Mouse (Mus musculus) adipocyte (in vitro differentiated cells): ENCODE data around the gene Ppp1r1c.
"Not testable (repeated sequence)": the region's sequence is repeated elsewhere in the genome, so short reads cannot be mapped to it uniquely, and the experiment has no call there.

Experiments
- DNase-seq: peaks from one replicate; pipeline ENCODE4 v3.0.0-alpha.2; 2016; ENCODE audit warnings: low spot score

Gene Ppp1r1c

DNA sequence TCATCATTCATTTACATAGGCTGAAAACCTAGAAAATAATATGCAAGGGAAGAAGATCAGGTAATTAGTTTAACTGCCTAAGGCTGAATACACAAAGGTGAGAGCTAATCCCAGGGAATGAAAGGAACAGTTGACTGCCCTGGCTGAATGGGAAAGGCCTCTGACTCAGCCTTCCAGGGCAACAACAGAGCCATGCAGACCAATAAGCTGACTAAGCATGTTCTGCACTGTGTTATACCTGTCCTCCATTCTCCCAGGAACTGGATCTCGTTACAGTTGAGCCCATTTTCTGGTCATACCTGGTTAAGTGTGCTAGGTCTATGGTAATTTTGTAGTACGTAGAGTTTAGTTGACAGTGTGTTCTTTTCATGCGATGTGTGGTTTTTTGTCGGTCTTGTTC is 36.6 kb downstream of the Ppp1r1c start:
- DNase-seq = no peak

GRCm38 (mm10) chr2:79751685-79752084 is 44.1 kb downstream of the Ppp1r1c start:
- no peak for DNase-seq

- DNase-seq = peak; percentile 18
Observed at GRCm38 (mm10) chr2:79760018-79760417, 52.4 kb downstream of the Ppp1r1c start.

DNA sequence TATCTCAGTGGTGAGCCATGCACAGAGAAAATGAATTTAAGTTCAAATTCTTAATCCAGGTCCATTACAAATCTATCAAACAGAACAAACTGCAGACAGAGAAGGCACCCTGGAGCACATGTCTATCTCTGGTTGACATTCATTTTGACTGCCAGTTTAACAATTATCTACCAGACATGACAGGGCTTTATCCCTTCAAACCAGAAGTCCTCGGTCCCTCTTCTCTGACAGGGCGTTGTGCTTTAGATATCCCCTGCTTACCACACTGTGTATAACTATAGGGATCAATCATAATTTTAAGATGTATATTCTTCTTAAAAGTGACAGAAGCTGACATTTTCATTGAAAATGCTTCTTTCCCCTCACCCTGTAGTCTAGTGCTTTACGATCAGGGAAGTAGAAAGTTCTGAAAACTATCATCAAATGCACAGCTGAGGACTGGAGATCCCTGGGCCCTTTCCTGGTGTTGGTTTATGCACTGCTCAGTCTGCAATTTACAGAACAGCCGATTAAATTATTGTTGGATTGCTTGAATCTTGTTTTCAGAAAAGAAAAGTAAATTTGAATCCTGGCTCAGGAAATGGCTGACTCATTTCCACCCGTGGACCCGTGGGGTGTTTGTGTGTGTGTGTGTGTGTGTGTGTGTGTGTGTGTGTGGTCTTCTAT is 55.3 kb downstream of the Ppp1r1c start:
- no peak for DNase-seq

DNA sequence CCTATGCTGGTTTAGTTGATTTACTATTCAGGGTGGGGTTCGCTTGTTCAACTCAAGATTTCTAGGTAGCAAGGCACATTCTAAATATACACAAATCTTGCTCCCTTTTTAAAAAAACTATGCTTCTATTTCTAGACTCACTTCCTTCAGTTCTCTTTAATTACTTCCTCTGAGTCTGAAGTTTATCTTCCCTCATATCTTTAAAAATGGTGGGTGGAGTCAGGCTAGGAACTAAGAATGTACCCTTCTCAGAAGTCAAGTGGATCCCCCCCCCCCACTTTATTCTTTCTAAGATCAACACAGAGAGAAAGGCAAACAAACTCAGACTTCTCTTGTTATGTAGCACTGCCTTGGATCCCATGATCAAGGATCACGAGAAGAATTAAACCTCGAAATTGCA is 57.5 kb downstream of the Ppp1r1c start:
- DNase-seq = no peak

DNA sequence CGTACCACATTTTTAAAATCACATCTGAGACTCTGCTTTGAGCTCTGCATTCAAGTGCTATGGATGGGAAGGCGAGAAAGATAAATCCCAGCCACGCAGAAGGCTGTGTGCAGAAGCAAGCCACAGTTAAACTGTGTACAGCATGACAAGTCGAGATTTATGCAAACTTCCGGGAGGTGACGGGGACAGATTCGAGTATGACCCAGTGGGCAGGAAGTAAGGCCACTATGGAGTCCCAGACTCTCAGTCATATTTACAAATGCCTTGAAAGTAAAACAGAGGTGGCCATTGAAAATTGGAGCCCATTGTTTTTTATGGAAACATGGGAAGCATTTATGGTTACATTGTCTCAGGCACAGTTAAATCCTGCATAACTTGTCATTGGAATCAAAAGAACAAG is 58.1 kb downstream of the Ppp1r1c start:
- DNase-seq = no peak

GRCm38 (mm10) chr2:79768625-79769024 is 61.0 kb downstream of the Ppp1r1c start:
- DNase-seq = no peak

DNA sequence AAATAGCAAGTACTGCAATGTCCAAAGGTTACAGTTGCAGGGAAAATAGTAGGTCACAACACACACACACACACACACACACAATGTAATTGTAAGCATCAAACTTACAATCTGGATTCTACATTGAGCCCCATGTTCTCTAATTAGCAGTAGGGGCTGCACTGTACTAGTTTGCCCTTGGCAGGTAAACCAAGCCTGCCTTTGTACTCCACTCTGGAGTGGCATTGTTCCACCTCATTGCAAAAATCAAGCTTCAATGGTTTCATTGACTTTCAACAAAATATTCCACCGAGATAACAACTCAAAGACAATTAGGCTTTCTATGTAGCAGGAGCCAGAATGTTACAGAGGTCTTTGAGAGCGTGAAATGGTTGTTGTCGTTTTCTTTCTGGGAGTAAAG is 62.7 kb downstream of the Ppp1r1c start:
- no peak for DNase-seq

DNA sequence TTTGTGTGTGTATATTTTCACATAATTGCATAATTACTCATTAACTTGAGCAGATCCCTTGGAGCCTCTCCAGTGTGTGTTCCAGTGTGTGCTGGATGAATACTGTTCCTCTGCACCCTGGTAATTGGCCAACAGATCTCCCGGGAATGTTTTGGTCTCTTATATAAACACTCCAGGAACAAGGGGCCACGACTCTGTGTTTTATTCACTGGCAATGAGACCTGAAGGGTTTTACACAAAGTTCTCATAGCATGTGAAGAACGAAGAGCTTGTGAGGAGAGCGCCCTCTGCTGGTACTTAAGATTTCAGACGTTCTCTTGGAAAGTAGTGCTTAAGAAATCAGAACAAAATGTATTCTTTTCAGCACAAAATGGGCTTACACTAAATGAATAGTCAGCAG is 66.8 kb downstream of the Ppp1r1c start:
- DNase-seq = peak; percentile 94

DNA sequence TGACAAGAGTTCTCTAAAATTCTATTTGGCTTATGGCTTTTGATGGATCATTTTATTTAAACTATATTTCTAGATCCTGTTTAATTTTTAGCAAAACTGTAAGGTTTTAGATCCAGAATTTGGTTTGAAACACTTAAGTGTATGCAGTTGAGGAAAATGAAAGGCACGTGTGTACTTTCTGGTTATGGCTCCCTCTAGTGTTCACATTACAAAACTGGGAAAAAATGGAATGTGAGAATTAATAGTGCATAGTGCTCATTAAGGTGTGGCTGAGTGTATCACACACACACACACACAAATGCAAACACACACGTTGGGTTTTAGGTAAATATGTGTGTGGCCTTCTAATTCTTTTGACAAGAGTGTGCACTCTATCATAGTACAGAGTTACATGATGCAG is 70.2 kb downstream of the Ppp1r1c start:
- DNase-seq = no peak

- no peak for DNase-seq
Observed at GRCm38 (mm10) chr2:79780772-79781171, 73.2 kb downstream of the Ppp1r1c start.

DNA sequence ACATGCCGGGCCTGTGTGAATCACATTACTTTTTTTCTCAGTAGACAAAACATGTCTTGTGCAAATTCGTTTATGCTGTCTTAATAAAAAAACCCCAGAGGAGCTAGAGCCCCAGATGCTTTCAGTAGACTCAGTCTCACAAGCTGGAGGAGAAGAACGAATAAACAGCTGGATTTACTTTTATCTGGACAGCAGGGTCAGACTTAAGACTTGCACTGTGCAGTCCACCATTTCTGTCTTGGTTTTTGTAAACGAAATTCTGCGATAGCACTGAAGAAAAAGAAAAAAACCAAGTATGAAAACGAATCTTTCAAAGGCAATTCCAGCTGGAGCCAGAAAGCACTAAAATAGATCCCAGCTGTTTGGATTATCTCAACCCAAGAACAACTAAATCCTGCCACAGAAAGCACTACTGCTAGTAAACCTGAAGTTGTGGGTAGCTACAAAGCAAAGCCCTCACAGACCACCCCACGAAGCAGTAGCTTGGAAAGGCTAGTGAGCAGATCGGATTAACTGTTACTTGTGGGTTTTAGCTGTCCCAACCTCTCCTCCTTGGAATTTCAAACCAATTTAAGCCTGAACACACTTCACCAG is 78.1 kb downstream of the Ppp1r1c start:
- peak; percentile 5 for DNase-seq

DNA sequence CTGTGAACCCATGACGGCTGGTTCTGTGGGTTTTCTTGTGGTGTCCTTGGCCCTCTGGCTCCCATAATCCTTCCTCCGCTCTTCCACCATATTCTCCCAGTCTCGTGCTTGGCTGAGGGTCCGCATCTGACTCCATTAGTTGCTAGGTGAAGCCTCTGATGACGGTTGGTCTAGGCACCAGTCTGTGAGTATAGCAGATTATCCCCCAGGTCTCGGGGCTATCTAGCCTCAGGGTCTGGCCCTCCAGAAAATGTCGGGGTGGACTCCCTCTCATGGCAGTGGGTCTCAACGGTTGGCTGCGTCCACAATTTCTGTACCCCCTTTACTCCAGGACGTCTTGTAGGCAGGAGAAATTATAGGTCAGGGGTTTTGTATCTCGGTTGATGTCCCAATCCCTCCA is 78.9 kb downstream of the Ppp1r1c start:
- DNase-seq = no peak

- no peak for DNase-seq
Observed at GRCm38 (mm10) chr2:79793186-79793585, 85.6 kb downstream of the Ppp1r1c start.

- no peak for DNase-seq
Observed at GRCm38 (mm10) chr2:79797444-79797843, 89.9 kb downstream of the Ppp1r1c start.

GRCm38 (mm10) chr2:79798627-79799026 is 91.0 kb downstream of the Ppp1r1c start:
- no peak for DNase-seq

GRCm38 (mm10) chr2:79815708-79816484 is 108.3 kb downstream of the Ppp1r1c start:
- no peak for DNase-seq

DNA sequence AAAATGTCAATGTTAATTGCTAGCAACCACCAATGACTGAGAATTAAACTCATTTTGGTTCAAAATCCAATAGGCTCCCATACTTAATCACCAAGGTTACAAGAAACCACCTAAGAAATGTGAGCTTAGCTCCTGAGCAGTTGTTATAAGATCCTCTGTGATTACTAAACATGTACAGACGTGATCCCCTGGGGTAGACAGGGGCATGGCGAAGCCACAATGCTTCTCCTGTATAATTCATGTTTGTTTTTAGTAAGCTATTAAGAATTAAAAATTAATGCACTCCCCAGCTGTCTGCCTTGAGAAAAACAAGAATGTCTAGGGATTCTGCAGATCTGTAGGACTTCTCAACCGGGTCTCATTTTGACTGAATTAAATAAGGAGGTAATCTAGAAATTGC is 112.0 kb downstream of the Ppp1r1c start:
- DNase-seq = no peak

- DNase-seq = no peak
Observed at GRCm38 (mm10) chr2:79825853-79826252, 118.3 kb downstream of the Ppp1r1c start.

- no peak for DNase-seq
Observed at GRCm38 (mm10) chr2:79839090-79839489, 131.5 kb downstream of the Ppp1r1c start.

DNA sequence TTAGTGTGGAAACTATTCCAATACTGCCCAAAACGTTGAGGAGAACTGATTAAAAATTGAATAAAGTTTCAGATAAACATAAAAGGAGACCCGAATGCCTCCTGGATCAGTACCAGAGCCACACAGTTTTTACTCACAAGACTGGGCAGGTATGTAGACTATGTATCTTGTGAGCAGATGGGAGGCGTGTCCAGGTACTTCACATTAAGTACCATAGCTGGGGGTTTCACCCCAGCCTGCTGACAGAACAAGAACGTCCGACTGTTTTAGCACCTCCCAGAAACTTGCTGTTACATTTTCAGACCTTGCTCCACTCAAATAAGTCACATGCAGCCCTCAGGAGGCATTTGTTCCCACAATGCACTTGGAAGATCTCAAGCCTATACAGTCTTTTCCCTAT is 131.9 kb downstream of the Ppp1r1c start:
- DNase-seq = no peak

DNA sequence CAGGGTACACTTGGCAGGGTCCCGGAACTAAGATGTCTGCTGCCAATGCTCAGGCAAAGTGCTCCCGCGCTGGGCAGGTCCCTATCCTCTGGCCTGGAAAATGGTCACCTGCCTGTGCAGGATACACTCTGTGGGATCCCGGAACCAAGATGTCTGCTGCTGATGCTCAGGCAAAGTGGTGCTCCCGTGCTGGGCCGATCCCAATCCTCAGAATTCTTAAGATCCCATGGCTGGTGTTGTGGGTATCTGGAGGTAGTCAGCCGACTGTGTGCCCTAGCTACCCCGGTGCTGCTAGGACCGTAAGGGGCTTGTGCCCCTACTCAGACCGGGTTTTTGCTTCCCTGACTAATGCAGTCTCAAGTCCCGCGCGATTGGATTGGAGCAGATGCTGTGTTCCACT is 139.8 kb downstream of the Ppp1r1c start:
- DNase-seq = not testable (repeated sequence)

DNA sequence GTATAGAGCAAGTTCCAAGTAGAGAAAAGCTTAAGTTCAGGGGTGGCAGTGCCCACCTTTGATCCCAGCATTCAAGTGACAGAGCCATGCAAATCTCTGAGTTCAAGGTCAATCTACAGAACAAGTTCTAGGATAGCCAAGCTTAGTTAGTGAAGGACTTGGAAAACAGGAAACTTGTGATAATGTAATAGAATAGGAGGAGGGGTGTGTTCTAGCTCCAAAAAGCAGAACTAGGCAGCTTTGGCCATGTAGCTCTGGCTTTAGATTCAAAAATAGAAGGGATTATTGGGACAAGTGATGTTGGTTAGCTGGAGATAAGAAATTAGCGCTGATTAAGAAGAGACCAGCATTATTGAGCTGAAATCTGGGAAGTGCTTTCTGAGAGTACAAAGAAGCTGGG is 149.3 kb downstream of the Ppp1r1c start:
- no peak for DNase-seq
